Mouse (Mus musculus) bone marrow macrophage, adult 2 months (primary cell): ENCODE measurements around the gene S100a7a.

Experiments
- CTCF ChIP-seq: IDR thresholded peaks from 2 replicates; pipeline ENCODE4 v1.5.1; 2012; ENCODE audit warnings: low read depth, mild to moderate bottlenecking, low read length, moderate library complexity
- POLR2A ChIP-seq: IDR thresholded peaks from 2 replicates; pipeline ENCODE4 v1.6.1; 2012; ENCODE audit warnings: mild to moderate bottlenecking, low read depth, low read length, borderline replicate concordance

DNA sequence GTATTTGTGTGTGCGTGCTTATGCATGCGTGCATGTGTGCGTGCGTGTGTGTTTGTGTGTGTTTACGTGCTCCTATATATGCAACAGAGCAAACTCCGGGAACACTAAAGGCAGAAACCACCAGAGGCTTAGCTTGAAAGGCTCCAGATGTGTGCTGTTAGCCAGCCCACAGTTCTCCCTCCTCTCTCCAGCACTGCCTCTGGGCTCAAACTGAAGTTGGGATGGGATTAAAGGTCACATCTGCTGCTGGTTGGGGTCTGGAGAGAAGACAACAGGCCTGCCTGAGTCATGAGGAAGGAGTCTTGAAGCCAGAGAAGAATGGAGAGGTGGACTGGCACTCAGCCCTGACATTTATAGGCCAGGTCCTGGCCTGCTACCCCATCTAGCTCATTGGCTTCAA lies 47.6 kb upstream of the S100a7a start:
- TF ChIP-seq POLR2A (no peak), CTCF (no peak)
